Mouse (Mus musculus) intestine, postnatal 0 days (tissue): ENCODE results near the gene Cstad. TPM values are rescaled to one million over a fixed set of nuclear protein-coding genes. Genes with fewer than 3 reads are reported as not detected.

Source experiments
- ATAC-seq: fragments of 200-750 bp; cut with Nextera tagmentation; 2 replicates; pipeline ENCODE4 v1.8.0; 2017; ENCODE audit warnings: mild to moderate bottlenecking, moderate TSS enrichment, moderate library complexity
- H3K27ac ChIP-seq: fragments of 300-500 bp; sonication (generic); 2 replicates; pipeline ENCODE4 v1.5.1; 2014; ENCODE audit warnings: mild to moderate bottlenecking, low read depth, low read length, moderate library complexity
- H3K27me3 ChIP-seq: fragments of 300-500 bp; sonication (generic); replicated peaks from 2 replicates; pipeline ENCODE4 v1.6.1; 2014; ENCODE audit warnings: low read length, mixed read lengths; ENCODE audit not compliant: control insufficient read depth, insufficient read depth
- H3K36me3 ChIP-seq: fragments of 300-500 bp; sonication (generic); 2 replicates; pipeline ENCODE4 v1.6.1; 2014; ENCODE audit warnings: mild to moderate bottlenecking, moderate library complexity; ENCODE audit not compliant: control insufficient read depth, insufficient read depth
- H3K4me1 ChIP-seq: fragments of 300-500 bp; sonication (generic); replicated peaks from 2 replicates; pipeline ENCODE4 v1.6.1; 2014; ENCODE audit warnings: antibody characterized with exemption, low read length, mixed read lengths; ENCODE audit not compliant: control insufficient read depth, insufficient read depth
- H3K4me2 ChIP-seq: fragments of 300-500 bp; sonication (generic); replicated peaks from 2 replicates; pipeline ENCODE4 v1.6.1; 2014; ENCODE audit warnings: low read depth, mild to moderate bottlenecking, moderate library complexity
- H3K4me3 ChIP-seq: fragments of 300-500 bp; sonication (generic); 2 replicates; pipeline ENCODE4 v1.5.1; 2014; ENCODE audit warnings: low read depth, low read length
- H3K9ac ChIP-seq: fragments of 300-500 bp; sonication (generic); 2 replicates; pipeline ENCODE4 v1.6.1; 2014; ENCODE audit warnings: mild to moderate bottlenecking, low read depth, low read length
- H3K9me3 ChIP-seq: fragments of 300-500 bp; sonication (generic); 2 replicates; pipeline ENCODE4 v1.6.1; 2016; ENCODE audit warnings: mixed run types; ENCODE audit not compliant: control insufficient read depth
- CTCF ChIP-seq: sonication (generic); IDR thresholded peaks from 2 replicates; pipeline ENCODE4 v1.5.1; 2016; ENCODE audit warnings: low read depth, mild to moderate bottlenecking, control low read depth, antibody characterized with exemption, moderate library complexity
- WGBS: fragments of 180-500 bp; shearing (Covaris S2); extraction: QIAGEN DNeasy Blood & Tissue Kit; methylation state at CpG from one replicate; pipeline ENCODE4 v1.1.7; 2014; 5-methylcytosine and 5-hydroxymethylcytosine counted together
- polyA plus RNA-seq: library from polyadenylated mRNA; unstranded; fragments of >200 nt; fragmentation: Nextera tagmentation; extraction: Ambion mirVana; gene quantifications from 2 replicates; pipeline ENCODE4 v1.2.1, GENCODE M21; 2015

Gene Cstad
- polyA plus RNA-seq, 1 experiment from 2014 or later: 0.53 TPM

DNA sequence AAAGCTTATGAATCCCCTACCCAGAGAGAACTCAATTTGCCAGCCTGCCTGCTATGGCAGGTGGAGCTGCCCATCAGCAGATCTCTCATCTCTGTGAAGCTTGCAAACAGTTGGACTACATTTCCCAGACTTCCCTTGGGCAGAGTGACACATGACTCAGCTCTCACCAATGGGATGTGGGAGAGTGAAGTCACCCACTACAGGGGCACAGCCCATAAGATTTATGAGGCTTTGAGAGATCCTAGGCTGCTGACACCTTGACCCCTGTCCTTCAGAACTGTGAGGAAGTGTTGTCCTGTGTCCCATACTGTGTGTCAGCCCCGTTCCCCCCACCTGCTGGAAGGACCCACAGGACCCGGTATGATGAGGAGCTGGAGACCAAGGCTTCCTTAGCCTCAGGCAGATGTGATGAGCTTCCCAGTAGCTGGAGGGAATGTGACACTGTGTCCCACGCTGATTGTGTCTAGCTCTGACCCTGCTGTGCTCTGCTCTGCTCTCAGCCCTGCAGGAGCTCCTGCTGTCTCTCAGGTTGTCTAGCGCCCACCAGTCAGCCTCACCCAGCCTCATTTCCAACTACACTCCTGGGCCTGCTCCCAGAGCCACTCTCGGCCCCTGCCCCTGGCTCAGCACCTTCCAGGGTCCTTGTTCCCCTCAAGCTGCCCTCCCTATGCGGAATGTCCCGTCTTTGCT is 40.8 kb upstream of the Cstad start:
- H3K9ac ChIP-seq: no peak overlapping the region
- H3K4me2 ChIP-seq: 0 out of 2 replicates have a peak overlapping the region, but pooled peaks have one; percentile 21
- H3K27ac ChIP-seq: no peak overlapping the region
- no peaks in the 10 kb centered on the region for H3K4me1 ChIP-seq
- H3K9me3 ChIP-seq: no peaks in the 10 kb centered on the region
- TF ChIP-seq CTCF: no peak
- no peaks in the 10 kb centered on the region for H3K36me3 ChIP-seq
- no peaks in the 10 kb centered on the region for H3K27me3 ChIP-seq
- H3K4me3 ChIP-seq: no peak overlapping the region
- 0 out of 2 replicates have a peak, but pooled peaks have one; percentile 29 for ATAC-seq
- 57% methylated on average over 7 of the region's 7 CpGs for WGBS

DNA sequence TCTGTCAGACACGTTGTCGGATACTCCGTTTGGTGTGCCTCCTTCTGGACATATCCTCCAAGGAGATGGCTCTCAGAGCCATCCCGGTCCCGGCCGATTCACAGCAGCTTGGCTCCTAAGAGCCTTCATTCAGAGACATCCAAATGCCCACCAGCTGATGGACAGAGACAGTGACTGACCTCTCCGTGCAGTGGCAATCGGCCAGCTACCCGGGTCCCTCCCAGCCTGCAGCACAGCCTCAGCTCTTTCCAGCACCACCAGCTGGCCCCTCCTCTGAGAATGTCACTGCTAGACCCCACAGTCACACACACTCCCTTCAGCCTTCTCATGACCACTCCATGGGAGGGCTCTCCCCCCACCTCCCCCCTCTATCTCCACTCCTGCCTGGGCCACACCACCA is 39.6 kb upstream of the Cstad start:
- 72% methylated on average over 9 of the region's 9 CpGs for WGBS
- TF ChIP-seq CTCF: no peak
- no peaks in the 10 kb centered on the region for H3K9me3 ChIP-seq
- H3K27ac ChIP-seq: no peak overlapping the region
- no peaks in the 10 kb centered on the region for H3K36me3 ChIP-seq
- no peak overlapping the region for H3K4me3 ChIP-seq
- H3K4me2 ChIP-seq: no peak overlapping the region
- ATAC-seq: no peak
- H3K9ac ChIP-seq: no peak overlapping the region
- H3K27me3 ChIP-seq: no peaks in the 10 kb centered on the region
- no peaks in the 10 kb centered on the region for H3K4me1 ChIP-seq

DNA sequence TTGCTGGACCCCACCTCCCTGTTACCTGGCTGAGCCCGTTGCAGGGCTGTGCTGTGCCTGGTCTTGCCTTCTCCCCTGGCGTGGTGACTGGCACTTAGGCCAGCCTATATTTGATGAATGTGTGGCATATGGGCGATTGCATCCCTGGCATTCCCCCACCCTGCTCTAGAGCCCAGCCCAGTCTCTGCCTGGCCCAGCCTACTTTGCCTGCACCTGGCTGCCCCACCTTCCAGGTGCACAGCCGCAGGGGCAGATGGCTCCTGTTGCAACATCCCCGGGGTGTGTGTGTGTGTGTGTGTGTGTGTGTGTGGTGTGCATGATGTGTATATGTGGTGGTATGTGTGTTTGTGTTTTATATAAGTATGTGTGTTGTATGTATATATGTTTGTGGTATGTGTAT is 38.3 kb upstream of the Cstad start:
- H3K4me1 ChIP-seq: peaks cover 3% of the 10 kb centered on the region; the same call in 1 of the 2 replicates
- H3K27me3 ChIP-seq: no peaks in the 10 kb centered on the region
- no peak overlapping the region for H3K4me2 ChIP-seq
- no peaks in the 10 kb centered on the region for H3K36me3 ChIP-seq
- H3K9me3 ChIP-seq: no peaks in the 10 kb centered on the region
- 58% methylated on average over 5 of the region's 5 CpGs for WGBS
- peak; percentile 75 for ATAC-seq
- H3K4me3 ChIP-seq: no peak overlapping the region
- H3K27ac ChIP-seq: no peak overlapping the region
- no peak overlapping the region for H3K9ac ChIP-seq
- no peak for TF ChIP-seq CTCF

DNA sequence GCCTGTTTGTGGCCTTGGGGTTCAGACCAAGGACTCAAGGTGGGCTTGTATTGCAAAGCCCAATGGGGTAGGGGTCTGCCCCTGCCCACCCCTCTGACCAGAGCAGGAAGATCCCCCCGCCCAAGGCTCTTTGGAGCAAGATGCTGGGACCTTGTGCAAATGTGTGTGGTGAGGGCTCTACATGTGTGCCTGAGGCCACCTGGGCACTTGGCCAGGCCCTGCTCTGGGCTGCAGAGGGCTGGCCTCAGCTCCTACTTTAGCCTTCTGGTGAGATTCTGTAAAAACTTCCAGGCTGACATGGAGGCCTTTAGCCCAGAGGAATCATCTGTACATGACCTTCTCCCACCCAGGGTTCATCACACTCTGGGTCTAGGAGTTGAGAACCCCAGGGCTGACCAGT is 35.3 kb upstream of the Cstad start:
- no peak overlapping the region for H3K4me2 ChIP-seq
- no peaks in the 10 kb centered on the region for H3K27me3 ChIP-seq
- H3K36me3 ChIP-seq: no peaks in the 10 kb centered on the region
- peaks cover 5% of the 10 kb centered on the region; the same call in 1 of the 2 replicates for H3K4me1 ChIP-seq
- no peak overlapping the region for H3K9ac ChIP-seq
- WGBS: 89% methylated on average over 1 of the region's 1 CpGs
- H3K9me3 ChIP-seq: no peaks in the 10 kb centered on the region
- H3K27ac ChIP-seq: no peak overlapping the region
- TF ChIP-seq CTCF: no peak
- no peak overlapping the region for H3K4me3 ChIP-seq
- ATAC-seq: no peak

DNA sequence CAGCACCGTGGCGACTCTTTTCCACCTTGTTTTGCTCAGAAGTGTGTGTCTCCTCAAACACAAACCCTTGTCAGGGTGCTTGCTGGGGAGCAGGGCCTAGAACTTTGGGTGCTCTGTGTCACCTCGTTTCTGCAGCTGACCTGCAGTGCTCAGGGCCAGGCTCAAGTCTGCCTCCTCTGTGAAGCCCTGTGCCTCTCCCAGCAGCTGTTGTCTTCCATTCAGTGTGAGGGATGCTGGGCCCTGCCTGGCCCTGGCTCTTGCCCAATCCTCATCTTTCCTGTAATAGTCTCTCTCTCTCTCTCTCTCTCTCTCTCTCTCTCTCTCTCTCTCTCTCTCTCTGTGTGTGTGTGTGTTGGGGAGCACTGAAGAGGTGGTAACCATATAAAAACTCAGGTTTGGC is 32.3 kb upstream of the Cstad start:
- H3K4me1 ChIP-seq: peaks cover 5% of the 10 kb centered on the region; the same call in 1 of the 2 replicates
- no peaks in the 10 kb centered on the region for H3K36me3 ChIP-seq
- H3K4me3 ChIP-seq: no peak overlapping the region
- WGBS: 87% methylated on average over 3 of the region's 3 CpGs
- ATAC-seq: no peak
- no peak overlapping the region for H3K4me2 ChIP-seq
- H3K27ac ChIP-seq: no peak overlapping the region
- TF ChIP-seq CTCF: no peak
- no peak overlapping the region for H3K9ac ChIP-seq
- H3K27me3 ChIP-seq: no peaks in the 10 kb centered on the region
- H3K9me3 ChIP-seq: no peaks in the 10 kb centered on the region

DNA sequence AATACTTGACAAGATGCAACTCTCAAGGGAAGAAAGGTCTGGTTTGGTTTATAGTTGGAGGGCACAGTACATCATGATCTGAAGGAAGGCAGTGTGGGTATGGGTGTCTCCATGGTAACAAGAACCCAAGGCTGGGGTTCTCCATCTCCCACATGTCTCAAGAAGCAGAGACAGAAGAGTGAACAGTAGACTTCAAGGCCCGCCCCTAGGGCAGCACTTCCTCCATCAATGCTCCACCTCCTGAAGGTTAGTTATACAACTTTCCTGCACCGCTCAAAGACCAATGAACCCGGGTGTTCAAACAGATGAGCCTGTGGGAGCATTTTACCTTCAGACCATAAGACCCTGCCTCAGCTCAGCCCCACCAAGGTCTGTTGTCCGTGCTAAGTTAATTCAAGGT is 23.2 kb upstream of the Cstad start:
- TF ChIP-seq CTCF: no peak
- Histone ChIP-seq H3K9me3 (0 out of 2 replicates have a peak, but pooled peaks cover 5% of the 10 kb centered on the region), H3K27me3 (no peaks in the 10 kb centered on the region), H3K4me2 (no peak overlapping the region), H3K9ac (no peak overlapping the region), H3K27ac (no peak overlapping the region), H3K36me3 (no peaks in the 10 kb centered on the region), H3K4me3 (no peak overlapping the region), H3K4me1 (no peaks in the 10 kb centered on the region)
- WGBS: 81% methylated on average over 4 of the region's 4 CpGs
- ATAC-seq: no peak

DNA sequence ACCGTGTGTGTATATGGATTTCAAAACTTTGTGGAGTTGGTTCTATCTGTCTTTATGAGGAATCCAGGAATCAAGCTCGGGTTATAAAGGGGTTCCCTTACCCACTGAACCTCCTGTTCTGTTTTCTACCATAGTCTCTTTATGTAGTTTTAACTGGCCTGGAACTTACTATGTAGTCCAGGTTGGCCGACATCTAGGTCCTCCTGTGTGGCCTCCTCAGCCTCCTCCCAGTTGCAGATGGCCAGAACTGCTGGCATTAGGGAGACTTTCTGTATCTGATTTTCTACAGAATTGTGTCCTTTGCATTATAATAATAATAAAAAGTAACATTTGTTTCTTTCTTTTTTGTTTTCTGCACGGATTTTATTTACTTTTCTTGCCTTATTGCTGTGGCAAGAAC is 21.3 kb upstream of the Cstad start:
- ATAC-seq: no peak
- no peak for TF ChIP-seq CTCF
- no peaks in the 10 kb centered on the region for H3K36me3 ChIP-seq
- H3K4me2 ChIP-seq: no peak overlapping the region
- WGBS: 85% methylated on average over 4 of the region's 4 CpGs
- no peaks in the 10 kb centered on the region for H3K27me3 ChIP-seq
- no peak overlapping the region for H3K9ac ChIP-seq
- no peaks in the 10 kb centered on the region for H3K4me1 ChIP-seq
- H3K9me3 ChIP-seq: 0 out of 2 replicates have a peak, but pooled peaks cover 5% of the 10 kb centered on the region
- no peak overlapping the region for H3K4me3 ChIP-seq
- no peak overlapping the region for H3K27ac ChIP-seq
